Mouse (Mus musculus) heart, postnatal 36 days (tissue): ENCODE measurements around the gene Ppp1r32. TPM values are rescaled to one million over a fixed set of nuclear protein-coding genes. Genes with fewer than 3 reads are reported as not detected.
A peak's percentile ranks its signal among the peaks of the same experiment; 100 is the strongest.

Experiments used
- DNase-seq, 2 experiments: peaks; one replicate each; pipeline ENCODE4 v3.0.0; 2021 to 2022
- intact Hi-C: fragments of 180-260 bp; cut with DNase I; formaldehyde crosslinking; loops from one replicate; pipeline ENCODE4 v1.15.1; 2025
- total RNA-seq, 2 experiments: library from RNA; stranded (reverse); gene quantifications; 2 replicates each; pipeline ENCODE4 v1.2.3; 2021

Ppp1r32 gene
- total RNA-seq, 2 experiments from 2014 or later: 0.19 to 0.61 TPM

- DNase-seq: no peak
- intact Hi-C loops: no loop called here
Measured at GRCm38 (mm10) chr19:10461584-10461983, 21.1 kb downstream of the Ppp1r32 start.

DNA sequence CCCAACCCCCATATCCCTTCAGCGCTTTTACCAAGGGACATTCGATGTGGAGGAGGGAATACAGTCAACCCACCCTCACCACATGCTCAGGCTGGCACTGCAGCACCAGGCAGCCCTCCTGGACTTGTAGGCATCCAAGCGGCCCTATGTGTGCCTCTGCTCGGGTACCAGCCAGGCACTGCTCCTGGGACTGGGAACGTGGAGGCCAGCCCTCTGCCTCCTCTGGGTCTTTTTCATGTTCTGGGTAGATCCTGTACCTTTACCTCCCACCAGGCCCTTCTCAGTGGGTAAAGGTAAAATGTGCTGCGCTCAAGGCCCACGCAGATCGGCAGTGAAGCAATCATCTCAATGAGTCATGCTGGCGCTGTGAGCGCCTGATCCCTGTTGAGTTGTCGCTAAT is 22.8 kb downstream of the Ppp1r32 start:
- intact Hi-C loops: no loop called here
- no peak for DNase-seq

DNA sequence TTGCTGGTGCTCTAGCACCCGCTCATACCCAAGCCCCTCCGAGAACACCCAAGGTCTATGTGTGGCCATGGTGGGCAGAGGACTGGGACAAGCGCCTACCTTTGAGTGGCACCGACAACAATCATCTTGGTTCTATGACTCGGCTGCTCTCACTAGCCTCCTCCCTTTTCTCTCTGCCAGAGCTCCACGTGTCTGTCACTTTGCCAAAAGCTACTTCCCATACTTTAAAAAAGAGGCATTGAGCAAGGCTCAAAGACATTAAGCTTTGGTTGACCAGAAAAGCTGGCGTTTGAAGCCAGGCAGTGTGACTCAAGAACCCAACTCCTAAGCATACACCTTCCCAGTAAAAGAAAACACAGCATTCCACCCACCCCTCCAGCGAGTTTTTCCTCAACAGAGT is 24.6 kb downstream of the Ppp1r32 start:
- peak; percentile 29 to 31 for DNase-seq
- intact Hi-C loops: no loop called here

- peak in 1 of 2 experiments; percentile 41 for DNase-seq
- intact Hi-C loops: no loop called here
Measured at GRCm38 (mm10) chr19:10457484-10457800, 25.3 kb downstream of the Ppp1r32 start.

GRCm38 (mm10) chr19:10456752-10457483 is 25.8 kb downstream of the Ppp1r32 start, which contains the start of gene Lrrc10b:
TSS of gene Lrrc10b (minus strand) at chr19:10457473.
- DNase-seq: peak; percentile 44 to 63
- intact Hi-C loops: no loop called here

GRCm38 (mm10) chr19:10455437-10455806 is 27.3 kb downstream of the Ppp1r32 start:
- intact Hi-C loops: no loop called here
- no peak for DNase-seq

DNA sequence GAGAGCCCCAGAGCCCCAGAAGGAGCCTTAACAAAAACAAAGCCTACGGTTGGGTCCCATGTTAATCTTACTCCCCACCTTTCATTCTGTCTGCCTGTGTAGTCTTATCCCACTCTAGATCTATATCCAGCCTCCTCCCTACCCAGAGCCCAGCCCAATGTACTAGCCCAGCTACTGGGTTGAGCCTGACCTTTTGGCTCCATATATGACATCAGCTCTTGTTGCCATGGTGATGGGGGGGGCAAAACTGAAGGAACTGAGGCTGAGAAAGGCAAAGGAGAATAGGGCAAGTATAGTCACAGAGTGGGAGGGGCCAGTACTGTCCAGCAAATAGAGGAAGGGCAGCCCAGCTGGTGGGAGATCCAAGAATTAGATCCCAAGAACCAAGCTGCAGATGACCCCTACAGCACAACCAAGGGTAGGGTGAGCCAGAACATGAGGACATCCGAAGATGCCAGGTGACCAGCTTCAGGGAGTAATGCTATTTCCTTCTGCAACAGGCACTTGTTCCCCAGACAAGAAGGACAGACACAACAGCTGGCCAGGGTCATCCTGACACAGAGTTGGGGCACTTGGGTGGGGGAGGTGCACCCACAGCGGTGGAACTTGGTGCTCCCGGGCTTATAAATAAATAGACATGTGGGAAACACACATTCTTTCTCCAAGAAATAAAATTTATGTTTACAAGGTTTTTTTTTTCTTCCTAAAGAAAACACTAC is 27.9 kb downstream of the Ppp1r32 start:
- intact Hi-C loops: no loop called here
- DNase-seq: no peak

DNA sequence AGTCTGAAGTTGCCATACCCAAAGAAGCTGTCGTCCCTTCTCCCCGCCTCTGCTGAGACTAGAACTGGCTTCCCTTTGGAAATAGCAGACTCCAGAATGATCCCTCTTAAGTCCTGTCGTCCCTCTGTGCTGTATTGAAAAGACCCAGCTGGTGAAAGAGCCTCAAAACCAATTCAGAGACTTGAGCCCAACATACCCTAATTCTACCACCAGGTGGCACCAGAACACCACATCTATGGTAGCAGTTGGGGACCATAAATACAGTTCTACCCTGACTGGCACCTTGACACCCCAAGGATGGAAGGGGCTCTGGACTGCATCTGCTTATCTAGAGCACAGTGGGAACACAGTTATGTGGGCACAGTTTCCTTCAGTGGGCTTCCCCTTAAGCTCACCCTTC is 33.0 kb downstream of the Ppp1r32 start:
- intact Hi-C loops: loop anchor here (1.0 kb wide), 1 partner anchor 37 kb away; no protein-coding TSS in a partner anchor
- peak; percentile 68 to 71 for DNase-seq

GRCm38 (mm10) chr19:10449190-10449589 is 33.5 kb downstream of the Ppp1r32 start:
- no peak for DNase-seq
- intact Hi-C loops: loop anchor here (1.0 kb wide), 1 partner anchor 37 kb away; no protein-coding TSS in a partner anchor

- no peak for DNase-seq
- intact Hi-C loops: no loop called here
Measured at GRCm38 (mm10) chr19:10448275-10448674, 34.5 kb downstream of the Ppp1r32 start.

GRCm38 (mm10) chr19:10444685-10445369 is 37.9 kb downstream of the Ppp1r32 start:
- no peak for DNase-seq
- intact Hi-C loops: no loop called here

- intact Hi-C loops: loop anchor here (5.0 kb wide), 1 partner anchor 180 kb away; no protein-coding TSS in a partner anchor
- DNase-seq: no peak
Measured at GRCm38 (mm10) chr19:10437521-10437920, 45.2 kb downstream of the Ppp1r32 start.

- DNase-seq: no peak
- intact Hi-C loops: loop anchor here (1.0 to 5.0 kb wide), 2 partner anchors 103 to 179 kb away; no protein-coding TSS in a partner anchor
Measured at GRCm38 (mm10) chr19:10436726-10437125, 46.0 kb downstream of the Ppp1r32 start.

- DNase-seq: peak; percentile 54 to 65
- intact Hi-C loops: loop anchor here (1.0 to 5.0 kb wide), 3 partner anchors 43 to 179 kb away; no protein-coding TSS in a partner anchor
Measured at GRCm38 (mm10) chr19:10435908-10436307, 46.8 kb downstream of the Ppp1r32 start.

DNA sequence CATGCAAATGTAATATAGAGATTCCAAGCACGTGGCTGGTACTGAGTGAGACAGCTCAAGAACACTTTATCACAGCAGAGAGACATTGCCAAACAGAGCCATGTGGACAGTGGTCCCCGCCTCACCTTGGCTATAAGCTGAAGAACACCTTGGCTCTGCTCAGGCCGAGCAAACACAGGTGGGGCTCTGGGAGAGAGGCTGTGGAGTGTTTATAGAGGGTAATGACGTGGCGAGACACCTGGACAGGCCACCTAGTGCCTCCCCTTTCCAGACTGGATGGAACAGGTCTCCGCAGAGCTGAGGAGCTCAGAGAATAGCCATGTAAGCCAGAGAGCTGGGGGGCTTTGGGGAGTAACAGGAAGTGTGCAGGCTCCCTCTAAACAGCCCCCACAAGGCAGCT is 47.8 kb downstream of the Ppp1r32 start:
- no peak for DNase-seq
- intact Hi-C loops: loop anchor here (2.0 to 5.0 kb wide), 2 partner anchors 42 to 178 kb away; no protein-coding TSS in a partner anchor

GRCm38 (mm10) chr19:10433879-10434540 is 48.7 kb downstream of the Ppp1r32 start:
- DNase-seq: peak; percentile 40 to 53
- intact Hi-C loops: loop anchor here (1.0 to 2.0 kb wide), 2 partner anchors 16 to 41 kb away; no protein-coding TSS in a partner anchor

- no peak for DNase-seq
- intact Hi-C loops: loop anchor here (1.0 kb wide), 1 partner anchor 15 kb away; no protein-coding TSS in a partner anchor
Measured at GRCm38 (mm10) chr19:10433225-10433624, 49.5 kb downstream of the Ppp1r32 start.

- no peak for DNase-seq
- intact Hi-C loops: no loop called here
Measured at GRCm38 (mm10) chr19:10431841-10432240, 50.9 kb downstream of the Ppp1r32 start.

DNA sequence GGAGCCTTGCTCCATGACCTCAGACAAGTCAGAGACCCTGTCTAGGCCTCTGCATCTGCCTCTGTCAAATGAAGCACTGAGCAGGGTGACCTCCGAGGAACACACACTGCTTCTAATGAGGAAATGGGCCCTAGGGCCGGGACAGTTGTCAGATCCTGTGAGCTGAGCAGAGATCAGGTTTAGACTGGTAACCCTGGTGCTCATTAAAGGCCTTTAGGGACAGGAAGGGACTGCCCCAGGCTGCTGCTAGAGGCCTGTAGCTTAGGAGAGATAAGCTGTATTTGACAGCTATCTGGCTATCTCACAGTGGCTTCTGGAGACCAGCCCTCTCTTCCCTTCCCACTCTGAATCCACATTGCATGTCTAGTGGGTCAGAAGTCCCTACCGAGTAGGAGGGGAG is 51.3 kb downstream of the Ppp1r32 start:
- intact Hi-C loops: no loop called here
- DNase-seq: no peak

- intact Hi-C loops: no loop called here
- DNase-seq: peak in 1 of 2 experiments; percentile 35
Measured at GRCm38 (mm10) chr19:10429371-10429770, 53.4 kb downstream of the Ppp1r32 start.
